Mouse (Mus musculus) G1E-ER4 (cell line): ENCODE measurements around the gene Lmnb2. TPM values are rescaled to one million over a fixed set of nuclear protein-coding genes. Genes with fewer than 3 reads are reported as not detected.
A peak's percentile ranks its signal among the peaks of the same experiment; 100 is the strongest.

Experiments used
- GATA1 ChIP-seq: IDR thresholded peaks from one replicate; pipeline ENCODE4 v1.8.0; 2012; ENCODE audit warnings: low read length, inconsistent platforms
- polyA plus RNA-seq: library from polyadenylated mRNA; stranded (reverse); fragments of >175 nt; gene quantifications from 2 replicates; pipeline ENCODE4 v1.2.3, GENCODE M21; 2012

The Lmnb2 gene
- polyA plus RNA-seq, 1 experiment: not detected

DNA sequence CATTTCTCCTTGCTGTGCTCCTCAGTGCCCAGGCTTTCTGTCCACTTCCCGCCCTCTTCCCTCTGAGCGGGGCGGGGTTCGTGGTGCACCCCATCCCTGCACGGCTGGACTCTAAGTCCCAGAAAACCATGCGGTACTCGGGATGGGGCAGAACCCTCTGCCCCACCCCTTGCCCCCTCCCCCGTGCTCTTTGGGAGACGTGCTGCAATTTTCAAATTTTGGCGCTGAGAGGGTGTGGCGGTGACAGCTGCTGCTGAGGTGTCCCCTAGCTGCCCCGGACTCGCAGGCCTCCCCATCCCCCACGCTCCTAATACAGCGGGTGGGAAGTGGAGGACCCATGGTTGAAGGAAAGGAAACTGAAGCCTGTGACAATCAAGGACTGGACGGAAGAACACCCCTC lies 3.9 kb upstream of the Lmnb2 start:
- no peak for TF ChIP-seq GATA1

DNA sequence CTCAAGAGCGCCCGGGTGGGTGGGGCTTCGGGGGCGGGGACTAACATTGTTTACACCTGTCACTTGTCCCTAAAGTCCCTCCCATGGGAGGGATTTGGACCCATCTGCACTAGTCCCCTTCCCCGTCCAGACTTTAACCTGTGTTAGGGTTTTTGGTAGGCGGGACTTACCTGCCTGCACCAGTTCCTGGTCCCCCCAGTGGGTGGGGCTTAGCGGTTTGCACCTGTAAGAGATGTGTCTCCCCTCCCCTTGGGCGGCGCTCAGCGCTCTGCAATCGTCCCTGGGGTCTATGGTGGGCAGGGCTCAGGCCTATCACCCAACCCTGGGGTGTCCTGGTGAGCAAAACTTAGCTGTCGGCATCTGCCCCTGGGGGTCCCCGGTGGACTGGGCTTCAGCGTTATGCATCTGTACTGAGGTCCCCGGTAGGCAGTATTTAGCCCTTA lies 688 bp downstream of the Lmnb2 start:
- no peak for TF ChIP-seq GATA1

DNA sequence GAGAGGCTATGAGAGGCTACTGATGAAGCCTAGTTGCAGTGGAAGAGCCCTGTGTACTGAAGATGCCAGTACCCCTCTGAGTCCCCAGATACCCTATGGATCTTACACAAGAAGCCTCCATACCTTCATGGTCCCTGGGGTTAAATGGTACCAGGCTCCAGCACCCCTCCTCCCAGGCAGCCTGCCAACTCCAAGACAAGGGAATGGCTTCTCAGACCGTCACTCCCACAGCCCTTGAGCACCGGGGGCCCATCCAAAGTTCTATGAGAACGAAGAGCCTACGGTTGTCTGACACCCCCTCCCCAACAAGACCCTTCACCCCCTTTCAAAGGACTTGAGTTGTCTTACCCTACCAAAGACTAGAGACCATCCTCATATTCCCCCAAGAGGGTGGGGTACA lies 2.3 kb downstream of the Lmnb2 start:
- TF ChIP-seq GATA1: no peak

DNA sequence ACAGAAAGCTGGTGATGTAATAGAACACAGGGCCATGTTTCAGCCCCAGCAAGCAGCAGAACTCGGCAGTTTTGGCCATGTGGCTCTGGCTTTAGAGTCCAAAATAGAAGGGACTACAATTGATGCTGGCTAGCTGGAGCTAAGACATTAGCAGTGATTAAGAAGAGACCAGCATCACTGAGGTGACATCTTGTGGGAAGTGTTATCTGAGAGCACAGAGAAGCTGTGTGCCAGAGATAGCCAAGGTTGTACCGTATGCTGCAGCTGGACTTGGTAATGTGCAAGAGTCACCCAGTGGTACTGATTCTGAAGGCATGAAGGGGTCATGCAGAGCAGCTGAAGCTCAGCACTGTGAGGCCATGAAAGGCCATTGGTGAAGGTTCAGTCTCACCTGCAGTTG lies 2.8 kb downstream of the Lmnb2 start:
- peak; percentile 14 for TF ChIP-seq GATA1

DNA sequence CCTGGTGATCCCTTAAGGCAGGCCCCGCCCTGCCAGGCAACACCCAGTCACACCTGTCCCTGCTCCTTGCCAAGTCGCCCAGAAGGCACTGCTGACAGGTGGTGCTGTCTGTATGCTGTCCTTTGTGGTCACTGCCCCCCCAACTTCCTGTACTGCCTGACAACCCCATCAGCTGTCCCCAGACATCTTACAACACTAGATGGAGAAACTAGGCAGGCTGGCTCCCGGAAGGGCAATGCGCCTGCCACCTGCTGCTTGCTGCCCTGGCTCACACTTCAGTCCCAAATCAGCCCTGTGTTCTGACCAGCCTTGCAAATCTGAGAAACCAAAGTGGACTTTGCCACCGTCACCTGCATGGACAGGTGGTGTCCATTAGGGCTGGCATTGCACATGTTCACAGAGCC lies 3.8 kb downstream of the Lmnb2 start:
- TF ChIP-seq GATA1: no peak

DNA sequence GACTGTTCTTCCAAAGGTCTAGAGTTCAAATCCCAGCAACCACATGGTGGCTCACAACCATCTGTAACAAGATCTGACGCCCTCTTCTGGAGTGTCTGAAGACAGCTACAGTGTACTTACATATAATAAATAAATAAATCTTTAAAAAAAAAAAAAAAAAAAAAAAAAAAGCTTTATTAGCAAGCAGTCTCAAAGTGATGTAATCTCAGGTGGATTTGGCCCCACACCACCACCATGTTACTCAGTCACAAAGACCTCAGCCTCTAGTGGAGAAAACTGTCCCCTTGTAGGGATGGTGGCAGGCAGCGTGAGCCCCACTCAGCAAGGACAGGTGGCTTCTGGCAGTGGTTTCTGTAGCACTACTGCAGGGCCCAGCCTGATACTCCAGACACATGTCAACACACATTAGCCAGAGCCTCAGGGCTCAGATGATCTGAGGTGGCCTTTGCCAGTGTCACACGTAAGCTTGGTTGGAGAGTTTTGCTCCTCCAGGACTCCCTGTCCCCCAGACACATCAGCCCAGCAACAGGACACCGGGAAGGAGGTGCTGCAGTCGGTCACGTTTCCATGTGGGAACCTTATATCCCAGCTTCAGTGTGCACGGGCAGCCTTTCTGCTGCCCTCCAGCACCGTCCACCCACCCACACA lies 4.6 kb downstream of the Lmnb2 start:
- no peak for TF ChIP-seq GATA1

DNA sequence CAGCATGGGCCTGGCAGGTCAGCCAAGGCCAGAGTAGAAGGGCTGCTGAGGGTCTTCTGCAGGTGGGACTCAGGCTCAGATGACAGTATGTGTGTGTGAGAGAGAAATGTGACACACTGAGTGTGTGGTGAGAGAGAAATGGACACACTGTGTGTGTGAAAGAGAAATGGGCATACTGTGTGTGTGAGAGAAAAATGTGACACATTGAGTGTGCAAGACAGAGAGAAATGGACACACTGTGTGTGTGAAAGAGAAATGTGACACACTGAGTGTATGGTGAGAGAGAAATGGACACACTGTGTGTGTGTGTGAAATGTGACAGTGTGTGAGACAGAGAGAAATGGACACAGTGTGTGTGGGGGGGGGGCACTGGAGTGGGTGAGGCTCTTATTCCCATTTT lies 6.2 kb downstream of the Lmnb2 start:
- no peak for TF ChIP-seq GATA1

DNA sequence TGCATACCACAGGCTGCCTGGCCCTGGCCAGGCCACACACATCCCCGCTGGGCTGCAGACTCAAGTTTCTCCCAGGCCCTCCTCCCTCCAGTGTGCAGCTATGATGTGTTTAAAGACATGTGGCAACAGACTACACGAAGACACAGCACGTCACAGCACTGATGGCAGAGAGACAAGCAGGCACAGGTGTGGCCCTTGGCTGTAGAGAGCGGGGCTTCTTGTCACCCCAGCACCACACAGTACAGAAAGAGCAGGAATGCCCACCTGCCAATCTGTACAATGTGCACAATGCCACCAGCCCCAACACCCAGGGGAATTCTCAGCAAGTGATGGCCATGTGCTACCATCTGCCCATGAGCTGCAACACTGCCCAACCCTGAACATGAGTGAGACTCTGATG lies 6.7 kb downstream of the Lmnb2 start:
- TF ChIP-seq GATA1: no peak

DNA sequence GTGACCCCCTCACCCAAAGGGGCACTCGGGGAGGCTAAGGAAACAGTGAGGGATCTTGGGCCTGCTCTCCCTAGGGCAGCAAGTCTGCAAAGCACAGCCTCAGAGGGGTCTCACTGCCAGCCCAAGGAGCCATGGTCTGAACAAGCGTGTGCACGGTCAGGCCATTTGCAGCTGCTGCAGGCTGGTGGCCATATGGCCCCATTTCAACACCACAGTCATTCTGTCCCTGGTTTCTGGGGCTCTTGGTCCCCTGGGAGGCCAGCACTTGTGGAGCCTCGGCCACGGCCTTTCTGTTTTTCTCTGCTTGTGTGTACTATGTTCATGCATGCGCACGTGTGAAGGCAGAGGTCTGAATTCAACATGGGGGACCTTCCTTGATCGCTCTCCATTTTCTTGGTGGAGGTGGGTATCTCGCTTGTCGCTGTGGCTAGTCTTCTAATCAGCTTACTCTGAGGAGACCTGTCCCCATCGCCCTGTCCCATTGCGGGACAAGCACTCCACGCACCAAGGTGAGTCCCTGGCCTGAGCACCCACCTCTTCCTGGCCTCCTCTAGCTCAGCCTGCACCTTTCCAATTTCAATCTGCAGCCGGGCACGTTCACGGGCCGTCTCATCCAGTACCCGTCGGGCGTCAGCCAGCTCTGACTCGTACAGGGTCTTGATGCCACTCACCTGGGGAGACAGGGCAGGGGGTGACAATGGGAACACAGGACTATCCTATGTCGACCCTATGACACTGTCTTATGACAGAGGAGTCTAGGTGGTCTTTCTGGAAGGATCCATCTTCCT lies 8.5 kb downstream of the Lmnb2 start:
- TF ChIP-seq GATA1: no peak

DNA sequence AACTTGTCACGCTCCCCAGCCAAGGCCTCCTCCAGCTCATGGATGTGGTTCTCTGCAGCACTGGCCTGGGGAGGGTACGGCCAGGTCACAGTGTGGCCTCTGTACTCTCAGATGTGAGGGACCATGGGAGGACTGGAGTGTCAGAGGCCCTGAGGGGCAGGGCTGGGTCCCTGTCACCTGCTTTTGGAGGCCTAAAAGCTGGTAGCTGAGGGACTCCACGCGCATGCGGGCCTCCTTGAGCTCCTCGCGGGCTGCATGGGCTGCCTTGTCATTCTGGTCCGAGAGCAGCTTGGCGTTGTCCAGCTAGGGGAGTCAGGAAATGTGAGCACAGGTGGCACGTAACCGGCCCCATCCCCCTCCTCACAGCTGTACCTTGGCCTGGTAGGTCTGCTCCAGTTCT lies 13.3 kb downstream of the Lmnb2 start:
- TF ChIP-seq GATA1: no peak

DNA sequence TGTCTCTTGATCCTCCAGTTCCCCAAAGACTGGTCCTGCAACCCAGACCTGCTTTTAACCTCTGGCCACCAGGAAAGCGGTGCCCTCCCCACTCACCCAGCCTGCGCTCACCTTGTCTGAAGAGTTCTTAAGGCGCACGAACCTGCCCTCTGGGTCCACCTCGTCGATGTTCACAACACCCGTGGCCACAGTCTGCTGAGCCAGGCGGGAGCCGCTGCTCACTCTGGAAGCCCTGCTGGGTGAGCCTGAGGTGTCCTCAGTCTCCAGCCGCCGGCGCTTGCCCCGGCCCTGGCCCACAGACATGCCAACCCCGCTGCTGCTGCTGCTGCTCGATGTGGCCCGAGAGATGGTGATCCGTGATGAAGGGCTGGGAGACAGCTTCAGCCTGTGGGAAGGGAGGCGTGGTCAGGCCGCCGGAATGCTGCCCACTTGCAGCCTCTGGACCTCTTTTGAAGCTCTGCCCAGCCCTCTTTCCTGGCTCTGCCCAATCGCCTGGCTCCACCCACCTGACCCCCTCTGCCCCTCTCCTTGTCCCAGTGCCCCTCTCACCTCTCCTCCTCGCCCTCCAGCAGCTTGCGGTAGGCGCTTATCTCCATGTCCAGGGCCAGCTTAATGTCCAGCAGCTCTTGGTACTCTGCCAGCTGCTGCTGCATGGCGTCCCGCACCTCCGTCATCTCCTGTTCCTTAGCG lies 13.9 kb downstream of the Lmnb2 start:
- TF ChIP-seq GATA1: no peak

DNA sequence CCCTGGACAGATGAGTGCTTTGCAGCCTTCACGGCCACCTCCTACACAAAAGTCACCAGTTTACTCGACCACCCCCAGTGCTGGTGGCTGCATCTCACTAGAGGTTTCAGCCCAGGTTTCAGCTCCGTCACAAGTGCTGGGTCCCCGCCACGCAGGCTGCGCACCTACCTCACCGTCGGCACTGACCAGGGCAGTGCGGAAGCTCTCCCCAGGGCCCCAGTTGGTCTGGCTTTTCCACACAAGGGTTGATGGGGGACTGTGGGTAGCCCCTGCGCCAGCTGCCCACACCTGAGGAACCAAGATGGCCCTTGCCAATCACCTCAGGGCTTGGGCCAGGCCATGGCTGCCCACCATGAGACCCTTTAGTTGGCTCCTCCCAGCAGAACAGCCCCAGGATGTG lies 14.8 kb downstream of the Lmnb2 start:
- no peak for TF ChIP-seq GATA1

DNA sequence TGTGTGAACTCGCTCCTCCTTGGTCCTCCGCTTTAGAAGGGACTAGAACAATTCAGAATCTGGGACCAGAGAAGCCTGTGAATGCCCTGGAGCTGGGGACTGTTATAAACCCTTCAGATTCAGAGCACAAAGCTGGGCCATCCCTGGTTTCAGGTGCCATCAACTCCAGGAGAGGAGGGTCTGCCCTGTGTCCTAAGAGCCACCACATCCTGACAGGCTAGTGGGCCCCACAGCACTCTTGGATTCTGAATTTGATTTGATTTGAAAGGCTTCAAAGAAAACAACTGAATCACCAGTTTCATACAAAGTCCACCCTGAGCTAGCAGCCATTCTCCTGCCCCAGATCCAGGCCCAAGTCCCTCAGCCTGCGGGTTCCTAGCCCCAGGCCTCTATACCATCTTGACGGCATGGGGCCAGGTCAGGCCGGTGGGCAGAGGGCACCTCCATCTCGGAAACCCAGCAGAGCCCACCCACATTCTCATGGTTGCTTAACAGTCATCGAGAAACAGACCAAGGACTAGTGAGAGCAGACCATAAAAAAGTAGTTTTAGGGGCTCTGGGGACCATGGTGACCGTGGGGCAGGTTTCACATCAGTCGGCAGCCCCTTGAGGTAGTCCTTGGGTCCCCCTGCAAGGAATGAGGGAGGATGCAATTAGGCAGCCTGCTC lies 15.6 kb downstream of the Lmnb2 start:
- no peak for TF ChIP-seq GATA1

DNA sequence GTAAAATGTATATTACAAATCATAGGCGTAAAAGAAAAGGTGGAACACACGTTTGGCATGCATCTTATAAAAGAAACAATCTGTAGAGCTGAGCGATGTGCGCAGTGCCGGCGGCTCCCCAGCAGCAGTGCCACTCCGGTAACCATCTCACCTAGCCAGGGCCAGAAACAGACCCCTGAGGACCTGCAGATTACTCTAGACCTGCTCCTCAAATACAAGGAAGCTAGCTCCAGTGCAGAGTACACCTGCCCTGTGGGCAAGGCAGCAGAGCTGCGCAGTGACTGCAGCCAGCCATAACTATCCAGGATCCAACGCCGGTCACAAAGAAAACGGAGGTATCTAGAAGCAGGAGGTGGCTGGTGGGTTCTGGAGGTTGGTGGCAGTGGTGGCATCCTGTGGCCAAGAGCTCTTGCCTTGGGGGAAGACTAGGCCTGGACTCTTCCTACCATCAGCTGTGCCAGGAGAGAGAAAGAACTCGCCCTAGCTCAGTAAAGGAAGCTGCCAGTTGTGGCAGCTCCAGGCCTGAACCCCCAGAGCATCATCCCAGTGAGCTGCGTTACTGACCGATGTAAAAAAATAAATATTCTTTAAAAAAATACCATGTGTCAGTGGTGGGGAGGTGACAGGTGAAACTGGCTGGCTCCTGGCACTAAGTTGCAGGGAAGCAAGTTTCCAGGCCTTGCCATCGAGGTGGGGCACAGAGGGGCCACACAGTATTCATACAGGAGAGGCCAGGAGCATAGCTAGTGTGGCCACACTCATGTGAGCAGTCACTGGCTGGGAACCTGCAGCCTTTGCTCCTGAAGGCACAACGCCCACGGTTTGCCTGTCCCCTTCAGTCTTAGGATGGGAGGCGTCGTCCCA lies 16.4 kb downstream of the Lmnb2 start:
- TF ChIP-seq GATA1: no peak
